Mouse (Mus musculus): ENCODE results near the gene Strn3. TPM values are rescaled to one million over a fixed set of nuclear protein-coding genes. Genes with fewer than 3 reads are reported as not detected.
"Not testable (repeated sequence)": the region's sequence is repeated elsewhere in the genome, so short reads cannot be mapped to it uniquely, and the experiment has no call there.

Strn3 gene
- polyA plus RNA-seq, 1 experiment from 2014 or later, result 37.1 TPM

DNA sequence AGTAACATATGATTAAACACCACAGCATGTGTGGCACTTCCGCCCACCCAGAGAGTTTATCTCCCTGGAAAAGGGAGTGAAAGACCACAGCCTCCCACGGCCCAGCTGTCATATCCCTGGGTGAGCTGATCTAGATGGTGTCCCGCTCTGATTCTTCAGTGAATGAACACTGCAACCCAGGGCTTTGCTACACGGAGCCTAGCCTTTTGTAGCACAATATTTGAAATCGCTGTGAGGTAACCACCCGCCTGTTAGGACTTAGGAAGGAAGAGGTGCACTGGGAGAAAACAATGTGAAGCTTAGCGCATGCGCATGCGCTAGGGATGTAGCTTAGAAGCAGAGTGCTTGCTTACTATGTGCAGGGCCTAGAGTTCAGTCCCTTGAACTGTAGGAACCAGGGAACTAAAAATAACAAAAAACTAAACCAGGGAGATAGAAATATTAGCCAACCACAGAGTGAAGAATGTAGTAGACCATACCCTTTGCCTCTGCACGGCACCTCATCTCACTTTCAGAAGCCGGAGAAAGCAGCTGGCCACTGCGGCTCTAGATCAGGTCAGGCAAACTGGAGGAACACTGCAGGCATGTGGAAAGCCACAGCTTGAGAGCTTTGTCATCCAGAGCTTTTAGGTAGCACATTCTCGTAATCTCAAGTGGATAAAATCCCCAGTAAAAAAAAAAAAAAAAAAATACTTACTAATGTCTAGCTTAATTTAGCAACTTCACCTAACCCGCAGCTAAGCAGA is 17.4 kb upstream of the Strn3 start:
- no peak for ATAC-seq (replicated peaks)

DNA sequence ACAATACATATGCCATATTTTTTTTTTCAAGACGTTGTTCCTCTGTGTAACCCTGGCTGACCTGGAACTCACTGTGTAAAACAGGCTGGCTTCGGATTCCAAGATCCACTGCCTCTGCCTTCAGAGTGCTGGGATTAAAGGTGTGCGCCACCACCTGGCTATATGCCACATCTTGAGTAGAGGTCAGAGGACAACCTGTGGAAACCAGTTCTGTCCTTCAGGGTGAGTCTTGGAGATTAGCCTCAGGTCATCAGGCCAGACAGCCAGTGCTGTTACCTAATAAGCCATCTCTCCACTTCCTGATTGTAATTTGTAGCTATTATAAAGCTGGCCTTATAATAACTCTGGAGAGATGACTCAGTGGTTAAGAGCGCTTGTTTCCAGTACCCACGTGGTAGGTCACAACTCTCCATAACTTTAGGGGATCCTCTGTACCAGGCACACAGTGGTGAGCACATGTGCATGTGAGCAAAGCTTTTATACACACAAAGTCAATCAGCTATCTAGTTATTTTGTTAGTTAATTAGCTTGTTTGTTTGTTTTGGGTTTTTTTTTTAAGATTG is 15.1 kb upstream of the Strn3 start:
- Histone ChIP-seq H3K36me3 (replicated peaks) (no peaks in the 10 kb centered on the region), H3K27ac (no peak overlapping the region), H3K27me3 (replicated peaks) (no peaks in the 10 kb centered on the region), H3K9ac (no peak overlapping the region), H3K9me3 (no peaks in the 10 kb centered on the region), H3K4me2 (no peak overlapping the region), H3K4me1 (no peaks in the 10 kb centered on the region), H3K4me3 (no peak overlapping the region)
- no peak for ATAC-seq (replicated peaks)
- WGBS, result 86% methylated on average over 5 of the region's 5 CpGs

More for the DNA sequence above, 17.4 kb upstream of the Strn3 start:
- WGBS, result 64% methylated on average over 14 of the region's 14 CpGs
- Histone ChIP-seq H3K4me1 (no peaks in the 10 kb centered on the region), H3K9me3 (no peaks in the 10 kb centered on the region), H3K36me3 (replicated peaks) (no peaks in the 10 kb centered on the region), H3K4me2 (no peak overlapping the region), H3K27me3 (replicated peaks) (no peaks in the 10 kb centered on the region), H3K4me3 (no peak overlapping the region), H3K27ac (no peak overlapping the region), H3K9ac (no peak overlapping the region)

DNA sequence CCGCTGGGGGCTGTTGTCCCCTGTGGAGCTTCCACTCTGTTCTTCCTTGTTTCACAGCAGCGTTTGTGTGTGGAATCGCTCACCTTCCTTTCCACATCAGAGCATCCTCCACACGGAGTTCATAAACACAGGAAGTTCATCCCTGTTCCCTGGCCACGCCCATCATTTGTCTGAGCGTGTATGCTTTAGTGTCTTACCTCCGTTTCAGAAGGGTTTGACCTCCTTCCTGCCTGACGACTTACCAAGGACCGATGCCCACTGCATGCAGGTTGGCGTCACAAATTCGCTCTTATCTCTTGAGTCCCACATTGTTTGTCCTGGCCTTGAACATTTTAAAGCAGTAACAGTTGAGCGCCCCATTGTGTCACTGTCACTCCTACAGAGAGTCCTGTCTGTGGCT is 14.1 kb upstream of the Strn3 start:
- 82% methylated on average over 12 of the region's 12 CpGs for WGBS

DNA sequence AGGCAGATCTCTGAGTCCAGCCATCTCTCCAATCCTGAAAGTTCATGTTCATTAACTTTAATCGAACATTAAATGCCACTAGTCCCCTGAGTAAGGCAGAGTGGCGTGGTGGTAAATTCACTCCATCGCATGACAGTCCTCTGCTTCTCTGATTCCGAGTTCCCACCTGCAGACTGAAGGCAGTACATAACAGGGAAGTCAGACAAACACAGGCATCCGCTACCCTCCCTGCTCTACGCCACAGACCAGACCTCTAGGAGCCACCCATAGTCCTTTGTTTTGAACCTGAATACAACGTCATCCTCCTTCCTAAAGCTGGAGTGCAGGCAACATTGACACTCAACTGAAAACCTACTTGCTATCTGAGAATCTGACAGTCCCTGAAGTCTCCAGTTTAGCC is 12.9 kb upstream of the Strn3 start:
- Histone ChIP-seq H3K9me3 (no peaks in the 10 kb centered on the region), H3K27me3 (replicated peaks) (no peaks in the 10 kb centered on the region), H3K27ac (no peak overlapping the region), H3K36me3 (replicated peaks) (no peaks in the 10 kb centered on the region), H3K9ac (no peak overlapping the region), H3K4me3 (no peak overlapping the region), H3K4me2 (no peak overlapping the region), H3K4me1 (no peaks in the 10 kb centered on the region)
- WGBS, result 67% methylated on average over 7 of the region's 7 CpGs
- ATAC-seq (replicated peaks), result no peak

More for the DNA sequence above, 14.1 kb upstream of the Strn3 start:
- no peaks in the 10 kb centered on the region for H3K27me3 ChIP-seq (replicated peaks)
- H3K4me2 ChIP-seq, result no peak overlapping the region
- no peak overlapping the region for H3K27ac ChIP-seq
- no peak overlapping the region for H3K4me3 ChIP-seq
- ATAC-seq (replicated peaks), result no peak
- H3K36me3 ChIP-seq (replicated peaks), result no peaks in the 10 kb centered on the region
- H3K4me1 ChIP-seq, result no peaks in the 10 kb centered on the region
- H3K9me3 ChIP-seq, result no peaks in the 10 kb centered on the region
- no peak overlapping the region for H3K9ac ChIP-seq

DNA sequence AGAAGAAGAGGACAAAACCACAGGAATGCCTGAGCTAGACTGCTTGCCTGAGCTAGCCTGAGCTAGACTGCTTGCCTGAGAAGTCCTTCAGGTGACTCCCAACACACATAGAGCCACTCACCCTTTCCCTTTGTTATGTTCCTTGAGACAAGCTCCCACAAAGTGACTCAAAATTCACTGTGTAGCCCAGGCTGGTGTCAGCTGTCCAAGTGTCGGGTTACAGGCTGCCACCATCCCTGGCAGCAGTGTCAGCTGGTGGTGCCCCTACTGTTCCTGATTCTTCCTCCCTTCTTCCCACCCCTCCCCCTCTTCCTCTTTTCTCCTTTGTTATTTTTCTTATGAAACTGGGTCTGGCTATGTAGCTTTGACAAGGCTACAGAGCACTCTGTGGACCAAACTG is 12.2 kb upstream of the Strn3 start:
- Histone ChIP-seq H3K4me1 (no peaks in the 10 kb centered on the region), H3K27me3 (replicated peaks) (no peaks in the 10 kb centered on the region), H3K4me3 (no peak overlapping the region), H3K4me2 (no peak overlapping the region), H3K27ac (no peak overlapping the region), H3K9me3 (no peaks in the 10 kb centered on the region), H3K9ac (no peak overlapping the region), H3K36me3 (replicated peaks) (no peaks in the 10 kb centered on the region)
- WGBS, result 18% methylated on average over 1 of the region's 1 CpGs
- ATAC-seq (replicated peaks), result no peak

DNA sequence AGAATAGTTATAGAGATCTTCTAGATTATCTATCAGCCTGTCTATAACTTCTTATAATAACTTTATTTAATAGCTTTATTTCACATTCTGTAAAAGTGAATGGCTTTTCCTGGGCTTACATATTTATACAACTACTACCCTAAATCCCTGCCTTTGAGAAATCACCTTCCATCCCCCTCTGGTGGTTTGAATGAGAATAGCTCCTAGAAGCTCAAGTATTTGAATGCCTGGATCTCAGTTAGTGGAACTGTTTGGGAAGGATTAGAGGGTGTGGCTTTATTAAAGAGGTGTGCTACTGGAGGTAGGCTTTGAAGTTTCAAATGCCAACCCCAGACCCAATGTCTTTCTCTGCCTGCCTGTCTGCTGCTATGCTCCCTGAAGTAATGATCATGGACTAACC is 10.0 kb upstream of the Strn3 start:
- no peak overlapping the region for H3K4me2 ChIP-seq
- H3K4me1 ChIP-seq, result no peaks in the 10 kb centered on the region
- ATAC-seq (replicated peaks), result no peak
- H3K27ac ChIP-seq, result no peak overlapping the region
- H3K9me3 ChIP-seq, result no peaks in the 10 kb centered on the region
- H3K27me3 ChIP-seq (replicated peaks), result no peaks in the 10 kb centered on the region
- no peak overlapping the region for H3K4me3 ChIP-seq
- no peaks in the 10 kb centered on the region for H3K36me3 ChIP-seq (replicated peaks)
- H3K9ac ChIP-seq, result no peak overlapping the region

DNA sequence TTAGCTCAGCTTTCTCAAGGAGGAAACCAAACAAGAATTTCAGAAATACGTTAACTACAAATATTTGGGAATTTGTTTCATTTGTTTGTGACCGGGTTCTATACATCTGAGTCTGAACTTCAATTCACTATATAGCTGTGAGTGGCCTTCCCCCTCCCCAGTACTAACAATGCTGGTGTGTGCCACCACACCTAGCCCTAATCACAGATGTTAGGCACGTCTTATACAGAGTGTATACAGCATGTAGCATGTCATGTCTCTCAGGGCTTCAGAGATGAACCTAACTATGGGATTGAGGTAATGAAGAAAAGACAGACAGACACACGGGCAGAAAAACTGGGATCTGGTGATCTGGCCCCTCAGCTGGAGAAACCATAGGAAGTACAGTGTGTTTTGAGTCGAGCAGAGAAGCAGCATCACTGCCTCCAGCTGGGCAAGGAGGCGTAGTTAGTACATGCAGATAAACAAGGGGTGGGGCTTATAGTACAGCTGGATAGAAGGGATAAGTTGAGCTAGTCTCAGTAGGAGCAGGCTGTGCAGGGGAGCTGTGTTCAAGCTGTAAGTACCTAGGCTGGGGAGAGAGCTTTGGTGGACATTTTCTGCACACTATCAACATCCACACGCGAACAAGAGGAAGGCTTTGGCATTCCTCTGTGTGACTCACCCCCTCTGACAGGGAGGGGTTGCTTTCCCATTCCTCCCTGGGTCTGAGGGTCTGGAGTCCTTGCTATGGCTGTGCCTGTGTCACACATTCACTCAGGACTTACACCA is 8.1 kb upstream of the Strn3 start:
- H3K27ac ChIP-seq, result no peak overlapping the region
- no peak overlapping the region for H3K9ac ChIP-seq
- no peaks in the 10 kb centered on the region for H3K4me1 ChIP-seq
- ATAC-seq (replicated peaks), result no peak
- H3K4me3 ChIP-seq, result no peak overlapping the region
- no peaks in the 10 kb centered on the region for H3K27me3 ChIP-seq (replicated peaks)
- H3K9me3 ChIP-seq, result no peaks in the 10 kb centered on the region
- H3K4me2 ChIP-seq, result no peak overlapping the region
- WGBS, result 60% methylated on average over 8 of the region's 8 CpGs
- no peaks in the 10 kb centered on the region for H3K36me3 ChIP-seq (replicated peaks)

DNA sequence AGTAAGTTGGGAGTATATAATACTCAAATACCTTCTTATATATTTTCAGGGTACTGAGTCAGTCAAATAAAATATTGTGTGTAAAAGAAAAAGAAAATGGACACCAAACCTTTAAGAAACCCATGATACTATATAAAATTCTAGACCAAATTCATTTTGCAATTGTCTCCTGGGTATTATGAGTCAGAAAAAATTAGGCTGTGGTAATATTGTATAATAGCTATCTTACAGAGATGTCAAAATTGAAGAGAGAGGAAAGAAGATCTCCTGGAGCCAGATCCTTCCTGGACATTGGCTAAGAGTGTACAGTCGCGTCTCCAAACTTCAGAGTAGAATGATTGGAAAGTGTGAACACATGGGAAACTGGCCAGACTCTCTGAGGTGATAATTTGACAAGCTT is 4.5 kb upstream of the Strn3 start:
- H3K9ac ChIP-seq, result no peak overlapping the region
- ATAC-seq (replicated peaks), result no peak
- no peak overlapping the region for H3K4me3 ChIP-seq
- H3K27me3 ChIP-seq (replicated peaks), result no peaks in the 10 kb centered on the region
- H3K36me3 ChIP-seq (replicated peaks), result no peaks in the 10 kb centered on the region
- H3K27ac ChIP-seq, result no peak overlapping the region
- H3K4me2 ChIP-seq, result no peak overlapping the region
- no peaks in the 10 kb centered on the region for H3K9me3 ChIP-seq
- 88% methylated on average over 2 of the region's 2 CpGs for WGBS
- peaks cover 4% of the 10 kb centered on the region for H3K4me1 ChIP-seq

DNA sequence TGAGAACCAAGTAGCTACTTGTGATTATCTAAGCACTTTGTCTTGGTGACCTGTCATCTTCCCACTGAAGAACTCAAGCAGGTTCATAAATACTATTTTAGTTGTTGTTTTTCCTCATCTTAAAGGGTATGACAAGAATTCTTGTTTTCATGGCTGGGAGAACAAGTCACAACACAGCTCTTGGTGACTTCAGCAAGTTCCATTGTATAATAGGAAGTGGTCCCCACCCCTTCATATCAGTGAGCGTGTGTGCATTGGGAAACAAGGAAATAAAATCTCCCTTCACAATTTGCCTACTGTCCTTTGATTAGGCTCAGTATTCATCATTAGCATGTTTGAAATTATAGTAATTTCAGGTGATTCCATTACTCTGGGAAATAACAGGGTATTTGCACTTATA is 3.3 kb upstream of the Strn3 start:
- no peaks in the 10 kb centered on the region for H3K9me3 ChIP-seq
- H3K4me2 ChIP-seq, result no peak overlapping the region
- H3K36me3 ChIP-seq (replicated peaks), result no peaks in the 10 kb centered on the region
- no peak overlapping the region for H3K4me3 ChIP-seq
- peaks cover 7% of the 10 kb centered on the region for H3K4me1 ChIP-seq
- no peak overlapping the region for H3K9ac ChIP-seq
- H3K27me3 ChIP-seq (replicated peaks), result no peaks in the 10 kb centered on the region
- WGBS, result 95% methylated on average over 1 of the region's 1 CpGs
- no peak for ATAC-seq (replicated peaks)
- no peak overlapping the region for H3K27ac ChIP-seq

DNA sequence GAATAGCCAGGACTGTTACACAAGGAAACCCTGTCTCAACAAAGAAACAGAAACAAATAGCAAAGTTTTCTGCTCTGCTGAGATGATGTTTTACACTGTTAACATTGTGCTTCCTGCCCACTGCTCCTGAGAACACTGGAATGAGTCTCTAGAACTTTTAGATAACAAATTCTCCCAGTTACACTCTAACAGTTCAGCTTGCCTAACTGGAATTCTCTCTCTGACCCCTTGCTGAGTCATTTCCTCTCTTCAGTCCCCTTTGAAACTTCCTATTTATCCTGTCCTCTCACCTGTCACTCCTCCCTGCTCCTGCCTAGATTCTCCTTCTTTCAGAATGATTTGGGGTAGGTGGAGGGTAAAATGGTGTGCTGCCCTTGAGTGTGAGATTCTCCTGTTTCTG is 2.4 kb upstream of the Strn3 start:
- Histone ChIP-seq H3K9ac (no peak overlapping the region), H3K4me1 (peaks cover 12% of the 10 kb centered on the region), H3K27me3 (replicated peaks) (no peaks in the 10 kb centered on the region), H3K36me3 (replicated peaks) (no peaks in the 10 kb centered on the region), H3K27ac (no peak overlapping the region), H3K4me2 (no peak overlapping the region), H3K9me3 (no peaks in the 10 kb centered on the region), H3K4me3 (no peak overlapping the region)
- no peak for ATAC-seq (replicated peaks)

DNA sequence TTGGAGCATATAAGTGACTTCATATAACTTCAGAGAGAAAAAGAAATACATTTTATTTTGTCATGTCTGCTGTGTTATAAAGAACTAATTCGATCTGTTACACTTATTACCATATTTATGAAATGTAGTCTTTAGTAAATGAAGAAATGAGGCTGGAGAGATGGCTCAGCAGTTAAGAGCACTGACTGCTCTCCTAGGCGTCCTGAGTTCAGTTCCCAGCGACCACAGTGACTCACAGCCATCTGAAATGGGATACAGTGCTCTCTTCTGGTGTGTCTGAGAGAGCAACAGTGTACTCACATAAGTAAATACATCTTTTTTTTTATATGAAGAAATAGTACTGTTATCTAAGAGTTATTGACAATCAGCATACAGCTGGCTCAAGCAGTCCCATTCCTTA is 1.7 kb upstream of the Strn3 start:
- 84% methylated on average over 3 of the region's 3 CpGs for WGBS
- H3K36me3 ChIP-seq (replicated peaks), result no peaks in the 10 kb centered on the region

DNA sequence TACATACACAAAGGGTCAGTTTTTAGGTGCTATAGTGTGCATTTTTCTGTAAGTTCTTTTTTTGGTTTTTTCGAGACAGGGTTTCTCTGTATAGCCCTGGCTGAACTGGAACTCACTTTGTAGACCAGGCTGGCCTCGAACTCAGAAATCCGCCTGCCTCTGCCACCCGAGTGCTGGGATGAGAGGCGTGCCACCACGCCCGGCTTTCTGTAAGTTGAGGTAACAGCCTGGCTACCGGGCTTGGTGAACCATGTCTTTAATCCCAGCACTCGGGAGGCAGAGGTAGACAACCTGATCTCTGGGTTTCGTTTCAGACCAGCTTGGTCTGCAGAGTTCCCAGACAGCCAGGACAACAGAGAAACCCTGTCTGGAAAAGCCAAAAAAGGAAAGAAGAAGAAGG is 1.2 kb upstream of the Strn3 start:
- not testable (repeated sequence) for H3K27me3 ChIP-seq (replicated peaks); H3K36me3 ChIP-seq (replicated peaks); H3K9me3 ChIP-seq; ATAC-seq (replicated peaks); H3K27ac ChIP-seq; H3K9ac ChIP-seq
- 74% methylated on average over 10 of the region's 10 CpGs for WGBS
- H3K4me2 ChIP-seq, result peak overlapping the region; percentile 51
- 0 out of 2 replicates have a peak overlapping the region, but pooled peaks have one; percentile 92 for H3K4me3 ChIP-seq
- peaks cover 16% of the 10 kb centered on the region for H3K4me1 ChIP-seq

More for the DNA sequence above, 1.7 kb upstream of the Strn3 start:
- Histone ChIP-seq H3K9me3 (no peaks in the 10 kb centered on the region), H3K9ac (no peak overlapping the region), H3K27ac (no peak overlapping the region), H3K4me3 (no peak overlapping the region), H3K4me1 (peaks cover 16% of the 10 kb centered on the region), H3K4me2 (no peak overlapping the region), H3K27me3 (replicated peaks) (no peaks in the 10 kb centered on the region)
- ATAC-seq (replicated peaks), result no peak
